Mouse (Mus musculus): ENCODE measurements around the gene Poldip2.

Gene Poldip2

DNA sequence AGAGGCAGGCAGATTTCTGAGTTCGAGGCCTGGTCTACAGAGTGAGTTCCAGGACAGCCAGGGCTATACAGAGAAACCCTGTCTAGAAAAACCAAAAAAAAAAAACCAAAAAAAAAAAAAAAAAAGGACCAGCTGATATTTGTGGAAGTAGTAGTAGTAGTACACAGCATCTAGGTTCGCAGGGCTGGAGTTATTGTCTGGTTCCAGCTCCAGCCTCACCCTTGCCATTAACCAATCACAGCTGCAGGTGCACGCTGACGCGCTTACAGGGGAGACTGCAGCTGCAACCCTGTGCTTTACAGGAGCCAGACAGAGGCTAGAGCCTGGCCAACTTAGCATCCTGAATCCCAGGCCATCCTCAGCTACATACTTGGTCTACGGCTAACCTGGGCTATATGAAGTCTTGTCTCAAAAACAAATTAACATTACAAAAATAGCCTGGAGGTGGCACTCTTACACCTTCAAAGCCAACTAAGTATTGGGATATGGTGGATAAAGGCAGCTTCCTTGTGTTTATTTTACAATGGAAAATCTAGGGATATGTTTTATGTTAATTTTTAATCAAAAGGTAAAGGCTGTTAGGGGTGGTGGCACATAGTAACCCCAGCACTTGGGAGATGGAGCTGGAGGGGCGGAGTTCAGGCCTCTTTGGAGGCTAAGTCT lies 32.6 kb downstream of the Poldip2 start:
- DNase-seq (ENCODE audit: low spot score), result no peak

GRCm38 (mm10) chr11:78545181-78545580 lies 33.2 kb downstream of the Poldip2 start:
- DNase-seq (ENCODE audit: low spot score), result no peak

DNA sequence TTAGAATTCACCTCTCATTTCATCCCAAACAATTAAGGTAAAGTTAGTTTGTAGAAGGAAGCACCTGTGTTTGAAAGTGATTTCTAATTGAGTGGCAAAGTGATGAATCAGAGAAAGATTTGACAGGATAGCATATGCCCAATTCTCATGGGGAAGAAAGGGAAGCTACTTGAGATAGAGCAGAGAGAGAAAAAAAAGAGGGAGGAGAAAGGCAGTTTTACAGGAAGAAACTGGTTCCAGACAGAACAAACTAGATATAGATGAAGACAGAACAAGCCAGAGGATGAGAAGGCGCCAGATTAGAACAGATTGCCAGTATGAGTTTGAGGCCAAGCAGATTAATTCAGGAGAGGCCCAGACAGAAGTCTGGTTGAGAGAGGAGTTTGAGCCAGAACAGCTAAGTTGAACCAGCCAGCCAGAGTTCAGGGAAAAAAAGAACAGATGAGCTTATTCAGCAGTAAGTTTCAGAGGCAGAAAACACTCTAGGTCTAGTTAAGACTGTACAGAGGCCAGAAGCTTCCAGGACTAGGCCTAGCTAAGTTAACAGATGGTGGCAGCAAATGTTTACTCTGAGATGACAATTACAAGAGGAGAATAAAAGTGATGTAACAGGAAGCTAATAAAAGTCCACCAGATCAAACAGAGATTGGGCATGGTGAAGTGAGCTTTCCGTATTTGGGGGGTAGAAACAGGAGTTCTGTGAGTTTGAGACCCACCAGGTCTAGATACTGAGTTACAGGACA lies 35.9 kb downstream of the Poldip2 start:
- no peak for DNase-seq (ENCODE audit: low spot score)

DNA sequence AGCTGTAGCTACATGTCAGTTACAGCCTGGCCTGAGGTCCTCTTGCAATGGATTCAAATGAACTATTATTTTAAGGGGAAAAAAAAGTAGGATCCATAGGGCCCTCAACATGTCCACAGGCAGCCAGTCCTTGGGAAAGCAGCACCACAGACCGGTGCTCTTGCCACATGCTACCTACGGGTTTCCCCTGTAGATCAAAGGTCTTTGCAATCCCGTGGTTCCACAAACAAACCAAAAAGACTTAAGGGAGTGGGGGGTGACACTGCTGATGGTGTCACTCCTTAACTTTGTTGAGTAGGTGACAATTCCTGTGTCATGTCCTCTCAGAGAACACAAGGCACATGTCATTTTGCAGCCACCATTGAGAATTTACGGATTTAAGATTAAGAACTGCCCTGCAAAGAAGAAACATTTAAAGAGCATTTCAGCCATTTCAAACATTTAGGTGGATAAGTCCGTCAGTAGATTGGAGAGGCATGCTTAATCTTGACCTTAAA lies 37.5 kb downstream of the Poldip2 start:
- peak; percentile 21 for DNase-seq (ENCODE audit: low spot score)

DNA sequence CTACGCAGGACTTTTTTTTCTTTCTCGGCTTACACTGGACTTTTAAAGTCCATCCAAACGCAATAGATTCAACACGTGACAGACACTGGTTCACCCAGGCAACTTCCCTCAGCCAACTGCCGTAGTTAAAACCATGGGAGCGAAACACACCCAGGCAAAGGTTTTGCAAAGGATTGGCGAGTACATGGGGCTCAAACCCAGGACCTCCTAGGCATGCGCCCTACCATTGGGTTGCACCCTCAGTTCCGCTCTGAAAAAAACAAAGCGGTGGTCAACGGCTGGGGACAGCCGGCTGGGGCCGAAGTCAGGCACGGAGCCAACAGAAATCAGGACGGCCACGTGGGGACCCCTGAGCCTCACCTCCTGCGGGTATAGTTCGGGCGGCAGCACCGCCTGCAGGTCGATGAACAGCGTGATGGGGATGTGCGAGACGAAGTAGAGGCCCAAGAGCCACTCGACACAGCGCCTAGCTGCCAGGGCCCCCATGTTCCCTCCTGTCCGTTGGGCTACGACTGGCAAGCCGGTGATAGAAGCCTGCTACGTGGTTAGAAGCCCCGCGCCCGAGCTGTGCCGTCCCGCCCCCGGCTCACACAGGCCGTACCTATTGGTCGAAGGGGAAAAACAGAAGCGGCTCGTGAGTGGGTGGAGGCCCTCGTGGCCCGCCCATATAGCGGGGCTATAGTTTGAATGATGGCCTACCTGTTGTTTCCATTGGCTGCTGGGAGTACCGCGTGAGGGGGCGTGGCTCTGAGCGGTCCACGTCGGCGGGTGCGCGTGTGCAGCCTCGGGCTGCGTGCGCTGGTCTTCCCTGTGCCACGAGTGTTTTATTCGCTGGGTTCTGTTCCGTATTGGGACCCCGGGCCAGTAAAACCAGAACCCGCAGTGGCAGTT lies 38.4 kb downstream of the Poldip2 start, which contains the start of gene Tmem97:
TSS of gene Tmem97 (minus strand) at position 610 of the 891 bp plus-strand sequence.
- peak; percentile 98 for DNase-seq (ENCODE audit: low spot score)

- DNase-seq (ENCODE audit: low spot score), result no peak
Observed at GRCm38 (mm10) chr11:78551059-78551398, 39.0 kb downstream of the Poldip2 start.

GRCm38 (mm10) chr11:78555623-78556022 lies 43.6 kb downstream of the Poldip2 start:
- no peak for DNase-seq (ENCODE audit: low spot score)

- DNase-seq (ENCODE audit: low spot score), result no peak
Observed at GRCm38 (mm10) chr11:78556070-78556469, 44.1 kb downstream of the Poldip2 start.

- DNase-seq (ENCODE audit: low spot score), result peak; percentile 10
Observed at GRCm38 (mm10) chr11:78557241-78557640, 45.2 kb downstream of the Poldip2 start.

- DNase-seq (ENCODE audit: low spot score), result peak; percentile 87
Observed at GRCm38 (mm10) chr11:78560447-78560846, 48.5 kb downstream of the Poldip2 start.

DNA sequence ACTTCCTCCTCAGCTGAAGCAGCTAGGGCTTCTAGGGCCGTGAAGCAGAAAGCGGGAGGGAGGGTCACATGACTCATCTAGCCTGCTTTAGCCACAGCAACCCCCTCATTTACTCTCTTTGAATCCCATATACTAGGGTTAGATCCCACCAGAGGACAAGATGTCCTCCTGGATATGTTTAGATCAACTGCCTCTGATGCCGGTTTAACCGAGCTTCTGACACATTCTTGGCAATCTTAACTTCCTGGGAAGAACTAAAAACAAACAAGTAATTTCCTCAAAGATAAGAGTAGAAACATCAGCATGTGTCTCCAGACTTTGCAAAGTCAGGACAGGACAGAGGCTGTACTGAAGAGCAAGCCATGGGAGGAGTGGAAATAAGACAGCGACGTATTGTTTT lies 54.8 kb downstream of the Poldip2 start:
- DNase-seq (ENCODE audit: low spot score), result peak; percentile 10

GRCm38 (mm10) chr11:78567614-78568013 lies 55.6 kb downstream of the Poldip2 start:
- no peak for DNase-seq (ENCODE audit: low spot score)

DNA sequence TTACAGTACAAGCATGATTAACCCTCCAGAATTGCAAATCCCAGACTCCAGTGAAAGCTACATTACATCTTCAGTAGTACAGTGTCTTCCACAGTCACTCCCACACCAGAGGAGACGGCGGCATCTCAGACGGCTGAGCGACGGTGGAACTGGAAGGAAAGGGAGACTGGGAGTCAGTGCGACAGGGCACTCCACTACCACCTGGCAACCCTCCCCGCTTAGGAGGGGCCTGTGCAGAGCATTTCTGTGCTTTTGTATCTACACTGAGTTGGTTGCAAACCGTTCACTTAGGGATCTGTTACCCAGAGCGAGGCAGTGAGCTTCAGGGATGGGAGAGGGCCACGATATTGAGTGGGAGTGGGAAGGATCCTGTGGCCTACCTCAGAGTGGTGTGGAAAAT lies 56.8 kb downstream of the Poldip2 start:
- no peak for DNase-seq (ENCODE audit: low spot score)

DNA sequence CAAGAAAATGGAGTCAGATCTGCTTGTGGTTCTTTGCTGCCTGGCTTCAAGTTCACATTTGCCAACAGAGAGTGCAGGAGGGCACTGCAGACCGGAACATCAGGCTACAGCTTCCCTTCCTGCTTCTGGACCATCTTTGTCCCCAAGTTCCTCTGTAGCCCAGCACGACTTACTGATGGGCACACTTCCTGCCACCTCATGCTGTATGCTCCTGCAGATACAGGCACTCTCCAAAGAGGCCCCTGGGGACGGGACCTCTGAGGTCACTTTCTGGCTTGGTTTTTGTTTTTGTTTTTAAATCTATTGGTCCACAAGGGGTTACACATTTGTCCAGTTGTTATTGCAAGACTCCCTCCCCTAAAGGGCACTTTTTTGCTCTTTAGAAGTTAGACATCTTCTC lies 57.8 kb downstream of the Poldip2 start:
- peak; percentile 2 for DNase-seq (ENCODE audit: low spot score)

GRCm38 (mm10) chr11:78571441-78571840 lies 59.4 kb downstream of the Poldip2 start:
- no peak for DNase-seq (ENCODE audit: low spot score)

DNA sequence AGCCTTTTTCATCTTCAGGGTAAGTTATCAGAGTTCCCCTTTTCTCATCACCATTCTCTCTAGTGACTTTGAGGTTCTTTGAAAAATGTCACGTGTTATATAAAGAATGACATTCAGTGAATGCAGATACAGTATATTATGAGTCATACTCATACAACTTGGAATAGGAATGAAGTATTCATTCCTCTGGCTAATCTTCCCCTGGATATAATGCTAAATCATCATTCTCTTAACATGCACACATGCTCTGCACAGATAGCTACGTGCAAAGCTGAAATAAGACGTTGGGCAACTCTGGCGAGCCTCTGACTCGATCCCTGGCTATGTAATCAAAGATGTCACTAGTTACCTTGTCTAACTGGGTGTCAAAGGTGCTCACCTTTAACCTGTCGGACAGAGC lies 59.9 kb downstream of the Poldip2 start:
- DNase-seq (ENCODE audit: low spot score), result no peak
